Mouse (Mus musculus): ENCODE data around the gene Ifitm10.

GRCm38 (mm10) chr7:142382567-142382966 is 9.0 kb upstream of the Ifitm10 start, which contains the start of gene Gm49369:
- no peak for TF ChIP-seq CTCF (conservative IDR thresholded peaks at IDR 0.05 in 1 of 2, IDR thresholded peaks at IDR 0.05 in 1 of 2; ENCODE audit: low read depth in 2 of 2, low read length in 2 of 2)
- TF ChIP-seq POLR2A (IDR thresholded peaks at IDR 0.05; ENCODE audit: low read depth, low read length): no peak
- no peak for TF ChIP-seq EP300 (IDR thresholded peaks at IDR 0.05; ENCODE audit: low read length)
